Mouse (Mus musculus): Measurements from ENCODE around the gene Fam172a. TPM values are rescaled to one million over a fixed set of nuclear protein-coding genes. Genes with fewer than 3 reads are reported as not detected.
"Not testable (repeated sequence)": the region's sequence is repeated elsewhere in the genome, so short reads cannot be mapped to it uniquely, and the experiment has no call there.

Fam172a gene
- 4.0 and 4.6 TPM in 2 replicates for polyA plus RNA-seq (2012; rRNA removed)

DNA sequence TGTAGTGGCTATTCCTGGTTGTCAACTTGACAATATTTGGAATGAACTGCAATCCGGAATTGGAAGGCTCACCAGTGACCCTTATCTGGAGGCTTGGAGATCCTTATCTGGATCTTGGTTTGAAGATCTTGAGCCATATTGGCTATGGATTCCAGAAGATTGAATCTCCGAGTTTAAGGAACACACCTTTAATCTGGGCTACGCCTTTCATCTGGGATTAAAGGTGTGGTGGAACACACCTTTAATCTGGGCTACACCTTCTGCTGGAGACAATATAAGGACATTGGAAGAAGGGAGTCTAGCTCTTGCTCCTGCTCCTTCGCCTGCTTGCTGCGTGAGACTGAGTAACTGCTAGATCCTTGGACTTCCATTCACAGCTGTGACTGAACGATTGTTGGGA, at the start of gene Fam172a:
Fam172a (plus strand) TSS at position 301 of the 400 bp plus-strand sequence.
- H3K36me3 ChIP-seq (ENCODE audit: control insufficient read depth, insufficient read depth, low read length); H3K4me1 ChIP-seq (ENCODE audit: control insufficient read depth, insufficient read depth, low read length); H3K27ac ChIP-seq (ENCODE audit: control insufficient read depth, insufficient read depth, low read depth, low read length); H3K4me3 ChIP-seq (ENCODE audit: control insufficient read depth, low read depth, low read length); H3K27me3 ChIP-seq (ENCODE audit: control insufficient read depth, insufficient read depth, low read length): not testable (repeated sequence)

- Histone ChIP-seq H3K27ac (ENCODE audit: control insufficient read depth, insufficient read depth, low read depth, low read length) (no peak overlapping the region), H3K4me1 (ENCODE audit: control insufficient read depth, insufficient read depth, low read length) (no peaks in the 10 kb centered on the region)
- TF ChIP-seq POLR2A (IDR thresholded peaks at IDR 0.05; ENCODE audit: control insufficient read depth, low read depth, low read length) (no peak), CTCF (IDR thresholded peaks at IDR 0.05; ENCODE audit: control insufficient read depth, insufficient read depth, insufficient replicate concordance, low read depth, low read length) (no peak)
These were observed 13.2 kb upstream of the Fam172a start for GRCm38 (mm10) chr13:77688651-77689050.

GRCm38 (mm10) chr13:77708514-77709013, 6.7 kb downstream of the Fam172a start:
- H3K4me1 ChIP-seq (ENCODE audit: control insufficient read depth, insufficient read depth, low read length) = no peaks in the 10 kb centered on the region
- peak overlapping the region; percentile 93 for H3K4me3 ChIP-seq (ENCODE audit: control insufficient read depth, low read depth, low read length)
- H3K36me3 ChIP-seq (ENCODE audit: control insufficient read depth, insufficient read depth, low read length) = no peaks in the 10 kb centered on the region
- no peak overlapping the region; the same call in 1 of the 2 replicates for H3K27ac ChIP-seq (ENCODE audit: control insufficient read depth, insufficient read depth, low read depth, low read length)
- peak; percentile 78 for TF ChIP-seq POLR2A (IDR thresholded peaks at IDR 0.05; ENCODE audit: control insufficient read depth, low read depth, low read length)
- no peak for TF ChIP-seq CTCF (IDR thresholded peaks at IDR 0.05; ENCODE audit: control insufficient read depth, insufficient read depth, insufficient replicate concordance, low read depth, low read length)
- H3K27me3 ChIP-seq (ENCODE audit: control insufficient read depth, insufficient read depth, low read length) = no peaks in the 10 kb centered on the region

More at GRCm38 (mm10) chr13:77688651-77689050, 13.2 kb upstream of the Fam172a start:
- H3K36me3 ChIP-seq (ENCODE audit: control insufficient read depth, insufficient read depth, low read length) = no peaks in the 10 kb centered on the region
- no peak overlapping the region for H3K4me3 ChIP-seq (ENCODE audit: control insufficient read depth, low read depth, low read length)
- no peaks in the 10 kb centered on the region for H3K27me3 ChIP-seq (ENCODE audit: control insufficient read depth, insufficient read depth, low read length)

- no peak for TF ChIP-seq CTCF (IDR thresholded peaks at IDR 0.05; ENCODE audit: control insufficient read depth, insufficient read depth, insufficient replicate concordance, low read depth, low read length)
- no peaks in the 10 kb centered on the region for H3K36me3 ChIP-seq (ENCODE audit: control insufficient read depth, insufficient read depth, low read length)
- no peaks in the 10 kb centered on the region for H3K4me1 ChIP-seq (ENCODE audit: control insufficient read depth, insufficient read depth, low read length)
- no peaks in the 10 kb centered on the region for H3K27me3 ChIP-seq (ENCODE audit: control insufficient read depth, insufficient read depth, low read length)
- no peak overlapping the region for H3K27ac ChIP-seq (ENCODE audit: control insufficient read depth, insufficient read depth, low read depth, low read length)
- no peak overlapping the region for H3K4me3 ChIP-seq (ENCODE audit: control insufficient read depth, low read depth, low read length)
These were observed 15.7 kb downstream of the Fam172a start for GRCm38 (mm10) chr13:77717499-77717898.

DNA sequence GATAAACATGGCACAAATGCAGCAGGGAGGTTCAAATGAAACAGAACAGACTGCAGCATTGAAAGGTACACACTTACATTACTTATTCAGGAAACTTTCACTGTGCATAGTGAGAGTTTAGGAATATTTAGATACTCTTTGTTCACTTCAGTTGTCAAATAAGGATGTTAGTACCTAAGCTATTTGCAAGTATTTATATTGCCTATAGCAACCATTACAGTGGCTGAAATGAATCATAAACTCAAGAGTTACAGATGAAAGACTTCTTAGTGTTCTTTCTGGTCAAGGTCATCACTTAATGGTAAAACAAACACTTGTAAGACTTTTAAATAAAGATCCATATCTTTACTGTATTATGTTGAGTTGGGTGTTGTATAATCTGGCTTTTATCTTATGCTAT, 41.0 kb downstream of the Fam172a start:
- TF ChIP-seq CTCF (IDR thresholded peaks at IDR 0.05; ENCODE audit: control insufficient read depth, insufficient read depth, insufficient replicate concordance, low read depth, low read length) (no peak), POLR2A (IDR thresholded peaks at IDR 0.05; ENCODE audit: control insufficient read depth, low read depth, low read length) (no peak)
- Histone ChIP-seq H3K4me1 (ENCODE audit: control insufficient read depth, insufficient read depth, low read length) (no peaks in the 10 kb centered on the region), H3K36me3 (ENCODE audit: control insufficient read depth, insufficient read depth, low read length) (no peaks in the 10 kb centered on the region), H3K27me3 (ENCODE audit: control insufficient read depth, insufficient read depth, low read length) (no peaks in the 10 kb centered on the region), H3K27ac (ENCODE audit: control insufficient read depth, insufficient read depth, low read depth, low read length) (no peak overlapping the region), H3K4me3 (ENCODE audit: control insufficient read depth, low read depth, low read length) (no peak overlapping the region)

- Histone ChIP-seq H3K27ac (ENCODE audit: control insufficient read depth, insufficient read depth, low read depth, low read length) (no peak overlapping the region), H3K4me3 (ENCODE audit: control insufficient read depth, low read depth, low read length) (no peak overlapping the region), H3K4me1 (ENCODE audit: control insufficient read depth, insufficient read depth, low read length) (no peaks in the 10 kb centered on the region), H3K36me3 (ENCODE audit: control insufficient read depth, insufficient read depth, low read length) (no peaks in the 10 kb centered on the region), H3K27me3 (ENCODE audit: control insufficient read depth, insufficient read depth, low read length) (no peaks in the 10 kb centered on the region)
- TF ChIP-seq CTCF (IDR thresholded peaks at IDR 0.05; ENCODE audit: control insufficient read depth, insufficient read depth, insufficient replicate concordance, low read depth, low read length) (no peak), POLR2A (IDR thresholded peaks at IDR 0.05; ENCODE audit: control insufficient read depth, low read depth, low read length) (no peak)
These were observed 75.8 kb downstream of the Fam172a start for GRCm38 (mm10) chr13:77777606-77778005.

GRCm38 (mm10) chr13:77807341-77807740, 105.5 kb downstream of the Fam172a start:
- not testable (repeated sequence) for H3K27me3 ChIP-seq (ENCODE audit: control insufficient read depth, insufficient read depth, low read length); H3K4me3 ChIP-seq (ENCODE audit: control insufficient read depth, low read depth, low read length); H3K36me3 ChIP-seq (ENCODE audit: control insufficient read depth, insufficient read depth, low read length); H3K27ac ChIP-seq (ENCODE audit: control insufficient read depth, insufficient read depth, low read depth, low read length); H3K4me1 ChIP-seq (ENCODE audit: control insufficient read depth, insufficient read depth, low read length)

DNA sequence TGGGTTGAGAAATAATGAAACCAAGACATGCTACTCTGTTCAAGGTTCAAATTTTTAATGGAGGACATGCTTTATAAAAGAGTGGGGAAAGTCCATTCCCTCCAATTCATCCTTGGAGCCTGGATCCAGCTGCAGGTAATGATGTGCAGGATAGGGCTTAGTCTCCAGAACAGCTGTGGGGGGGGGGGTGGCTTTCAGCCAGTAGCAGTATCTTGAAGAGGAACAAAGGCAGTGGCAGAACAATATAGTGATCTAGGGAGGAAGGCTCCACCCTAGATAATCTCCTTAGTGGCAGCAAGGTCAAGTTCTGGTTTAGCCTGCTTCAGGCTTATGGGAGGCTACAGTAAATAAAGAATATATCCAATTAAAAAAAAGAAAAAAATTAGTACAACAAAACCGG, 108.6 kb downstream of the Fam172a start:
- TF ChIP-seq POLR2A (IDR thresholded peaks at IDR 0.05; ENCODE audit: control insufficient read depth, low read depth, low read length) (no peak), CTCF (IDR thresholded peaks at IDR 0.05; ENCODE audit: control insufficient read depth, insufficient read depth, insufficient replicate concordance, low read depth, low read length) (no peak)
- no peak overlapping the region for H3K4me3 ChIP-seq (ENCODE audit: control insufficient read depth, low read depth, low read length)
- H3K4me1 ChIP-seq (ENCODE audit: control insufficient read depth, insufficient read depth, low read length) = no peaks in the 10 kb centered on the region
- no peaks in the 10 kb centered on the region for H3K36me3 ChIP-seq (ENCODE audit: control insufficient read depth, insufficient read depth, low read length)
- H3K27me3 ChIP-seq (ENCODE audit: control insufficient read depth, insufficient read depth, low read length) = no peaks in the 10 kb centered on the region
- no peak overlapping the region for H3K27ac ChIP-seq (ENCODE audit: control insufficient read depth, insufficient read depth, low read depth, low read length)

Measured in testis, adult 2 months (tissue).